Mouse (Mus musculus) CH12F3 (cell line): ENCODE data around the gene Xlr5c.
"Not testable (repeated sequence)": the region's sequence is repeated elsewhere in the genome, so short reads cannot be mapped to it uniquely, and the experiment has no call there.

Source experiments
- in situ Hi-C: fragments of 300-500 bp; cut with MboI; formaldehyde crosslinking; loops from 2 replicates; pipeline ENCODE4 v1.14.3; 2020; ENCODE audit warnings: low sequenced_read_pairs

Gene Xlr5c

GRCm38 (mm10) chrX:73292876-73293275 lies at the start of gene Xlr5c, which contains the start of gene Xlr5a:
Gene Xlr5c (minus strand): TSS chrX:73292976.
Gene Xlr5a (minus strand): TSS chrX:73292976.
- in situ Hi-C loops: not testable (repeated sequence)

- in situ Hi-C loops: no loop called here
Observed at GRCm38 (mm10) chrX:73342483-73342895, 49.7 kb upstream of the Xlr5c start, which contains the start of gene Zfp275. Gene Zfp275 (plus strand): TSS chrX:73342621.

DNA sequence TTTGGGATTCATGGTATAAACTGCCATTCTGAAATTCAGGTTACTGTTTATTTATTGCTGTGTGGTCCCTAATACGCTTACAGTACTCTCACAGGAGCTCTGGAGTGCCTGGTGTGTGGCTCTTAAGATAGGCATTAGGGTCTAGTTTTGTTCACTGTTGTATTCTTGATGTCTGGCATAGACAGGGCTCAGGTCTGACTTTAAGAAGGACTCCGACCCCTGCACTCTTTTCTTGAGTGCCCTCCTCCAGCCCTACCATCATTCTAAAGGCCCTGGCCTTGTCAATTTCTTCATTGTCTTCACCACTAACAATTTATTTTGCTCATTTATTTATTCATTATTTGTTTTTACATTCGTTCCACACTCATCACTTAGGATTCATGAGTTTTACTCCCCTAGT lies 49.3 kb upstream of the Xlr5c start:
- in situ Hi-C loops: no loop called here

- in situ Hi-C loops: no loop called here
Observed at GRCm38 (mm10) chrX:73341473-73341872, 48.7 kb upstream of the Xlr5c start.

- in situ Hi-C loops: no loop called here
Observed at GRCm38 (mm10) chrX:73336740-73337139, 44.0 kb upstream of the Xlr5c start, which contains the start of gene Gm45015. Gene Gm45015 (minus strand): TSS chrX:73336840.

- in situ Hi-C loops: no loop called here
Observed at GRCm38 (mm10) chrX:73333548-73333947, 40.8 kb upstream of the Xlr5c start.

DNA sequence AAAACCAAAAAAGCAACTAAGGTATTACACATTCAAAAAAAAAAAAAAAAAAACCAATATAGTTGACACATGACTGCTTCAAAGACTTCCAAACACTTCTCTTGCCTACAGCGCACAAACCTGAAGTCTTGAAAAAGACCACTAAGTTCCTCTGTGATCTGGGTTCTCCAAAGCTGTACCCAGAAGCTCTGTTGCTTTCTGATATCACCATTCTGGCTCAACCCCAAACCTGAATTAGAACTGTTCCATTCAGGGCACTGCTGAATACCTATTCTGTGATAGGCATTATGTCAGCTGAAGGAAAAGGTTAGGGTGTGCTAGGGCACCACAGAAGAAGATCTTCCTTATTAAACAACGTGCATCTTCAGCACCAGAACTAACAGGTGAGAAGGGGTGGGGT lies 34.4 kb upstream of the Xlr5c start:
- in situ Hi-C loops: no loop called here

GRCm38 (mm10) chrX:73321029-73321428 lies 28.3 kb upstream of the Xlr5c start:
- in situ Hi-C loops: no loop called here

GRCm38 (mm10) chrX:73312522-73312921 lies 19.7 kb upstream of the Xlr5c start:
- in situ Hi-C loops: no loop called here

DNA sequence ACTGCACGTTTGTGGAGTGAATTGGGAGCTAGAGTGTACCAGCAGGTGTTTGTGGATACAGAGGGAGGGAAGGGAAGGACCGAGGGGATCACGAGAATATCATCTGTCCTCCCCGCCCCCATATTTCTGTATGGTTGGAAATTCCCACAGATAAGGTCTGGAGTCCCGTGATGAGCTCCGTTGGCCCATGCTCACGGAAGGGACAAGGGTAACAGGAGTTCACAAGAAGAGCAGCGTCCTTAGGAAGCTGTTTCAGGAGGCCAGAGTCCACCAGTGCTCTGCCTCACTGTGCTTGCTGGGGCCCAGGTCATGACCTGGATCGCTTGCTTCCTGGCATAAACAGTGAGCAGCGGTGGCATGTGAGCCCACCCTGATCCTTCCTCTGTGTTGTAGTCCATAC lies 3.0 kb upstream of the Xlr5c start:
- in situ Hi-C loops: not testable (repeated sequence)

- in situ Hi-C loops: not testable (repeated sequence)
Observed at GRCm38 (mm10) chrX:73265270-73265669, 27.5 kb downstream of the Xlr5c start, which contains the start of gene Xlr3c. Gene Xlr3c (minus strand): TSS chrX:73265390.

GRCm38 (mm10) chrX:73262428-73262827 lies 30.3 kb downstream of the Xlr5c start:
- in situ Hi-C loops: not testable (repeated sequence)

- in situ Hi-C loops: not testable (repeated sequence)
Observed at GRCm38 (mm10) chrX:73242821-73243325, 49.9 kb downstream of the Xlr5c start, which contains the start of gene Xlr4c. Gene Xlr4c (minus strand): TSS chrX:73243130.
